Mouse (Mus musculus) ES-Bruce4 (cell line): ENCODE measurements around the gene Slc41a3.

ENCODE experiments used
- EP300 ChIP-seq: IDR thresholded peaks from 2 replicates; pipeline ENCODE4 v1.6.1; 2011; ENCODE audit warnings: low read depth, low read length; ENCODE audit not compliant: insufficient read depth
- POLR2A ChIP-seq: IDR thresholded peaks from one replicate; pipeline ENCODE4 v1.8.1; 2011; ENCODE audit warnings: low read length; ENCODE audit not compliant: insufficient read depth

- TF ChIP-seq POLR2A = no peak
- TF ChIP-seq EP300 = no peak
Measured at GRCm38 (mm10) chr6:90557077-90557476, 47.4 kb upstream of the Slc41a3 start.
